In genomic region chr13:24564706-24565105, GRCm38 (mm10) we compare ENCODE assay signal across 8 mouse cellular contexts. TPM values are rescaled to one million over a fixed set of nuclear protein-coding genes. Genes with fewer than 3 reads are reported as not detected.
DNase-seq lines count a peak whose midpoint lies in the region; ATAC-seq and TF ChIP-seq lines count a peak whose summit lies in the region.
"Had no signal": no experiment of that assay in that cellular context is flagged by ENCODE, and none has a peak within 500 bp of the region (broad histone marks: within the 10 kb centered on the region; RNA-seq: fewer than 3 reads in every experiment).

No protein-coding gene starts in this region.

- H3K4me1 ChIP-seq in intestine, embryonic 14.5 days (replicated peaks; ENCODE audit: control insufficient read depth, insufficient read depth, low read length): peaks cover 19% of the 10 kb centered on the region
- peaks cover 9% of the 10 kb centered on the region; the same call in 1 of the 2 replicates for H3K4me1 ChIP-seq in intestine, postnatal 0 days (replicated peaks; ENCODE audit: control insufficient read depth, insufficient read depth, low read length)
- H3K4me1 ChIP-seq in midbrain, embryonic 10.5 days: peaks cover 30% of the 10 kb centered on the region

- no peaks in the 10 kb centered on the region for H3K79me3 ChIP-seq in C2C12 (ENCODE audit: low read depth)

- POLR2A ChIA-PET in Patski (lab: Charles Lee): interaction anchor here (0.7 kb wide), 1 partner anchor 224 kb away, joined by 4 read pairs; no protein-coding TSS in a partner anchor

- no peak overlapping the region for H3K9ac ChIP-seq in intestine, embryonic 14.5 days (ENCODE audit: low read length)
- H3K9ac ChIP-seq in intestine, postnatal 0 days (ENCODE audit: low read depth, low read length): no peak overlapping the region

- DNase-seq in intestine, embryonic 14.5 days (ENCODE audit: low spot score): no peak
- no peak for DNase-seq in Patski (ENCODE audit: low read depth, low spot score)
- DNase-seq in midbrain, embryonic 10.5 days (ENCODE audit: low spot score): no peak
- no peak for DNase-seq in testis, postnatal 14 days (ENCODE audit: low spot score)
- DNase-seq: gastrocnemius, postnatal 36 days had no signal

- H3K27me3 ChIP-seq in intestine, embryonic 14.5 days (replicated peaks; ENCODE audit: control insufficient read depth, insufficient read depth, low read length): no peaks in the 10 kb centered on the region
- no peaks in the 10 kb centered on the region for H3K27me3 ChIP-seq in intestine, postnatal 0 days (replicated peaks; ENCODE audit: control insufficient read depth, insufficient read depth, low read length)
- H3K27me3 ChIP-seq in C2C12 (ENCODE audit: control insufficient read depth, insufficient read depth, insufficient read length): no peaks in the 10 kb centered on the region
- no peaks in the 10 kb centered on the region for H3K27me3 ChIP-seq in Patski
- no peaks in the 10 kb centered on the region for H3K27me3 ChIP-seq in midbrain, embryonic 10.5 days (ENCODE audit: low read depth, poor library complexity, severe bottlenecking)

- peak overlapping the region; percentile 43 for H3ac ChIP-seq in C2C12 (ENCODE audit: control insufficient read depth, insufficient read length, low read depth)

- no peak for ATAC-seq in intestine, embryonic 14.5 days (replicated peaks; ENCODE audit: low FRiP score, low TSS enrichment, low read depth)
- ATAC-seq in intestine, postnatal 0 days: no peak
- peak; percentile 23 for ATAC-seq in Patski
- ATAC-seq in megakaryocyte-erythroid progenitor cell, adult 5-6 weeks (replicated peaks; ENCODE audit: low FRiP score, low TSS enrichment, poor library complexity, severe bottlenecking): no peak

- no peak for TF ChIP-seq CTCF in intestine, postnatal 0 days (IDR thresholded peaks at IDR 0.05; ENCODE audit: low read depth)
- TF ChIP-seq CTCF in C2C12 (IDR thresholded peaks at IDR 0.05; ENCODE audit: control insufficient read depth, insufficient read depth, insufficient read length) (no peak), Patski (IDR thresholded peaks at IDR 0.05) (no peak)

- peak overlapping the region; percentile 88 for H3K27ac ChIP-seq in intestine, embryonic 14.5 days (ENCODE audit: low read depth)
- H3K27ac ChIP-seq in intestine, postnatal 0 days (ENCODE audit: low read depth, low read length): no peak overlapping the region
- H3K27ac ChIP-seq in midbrain, embryonic 10.5 days (replicated peaks): peak overlapping the region; percentile 83

- WGBS in intestine, embryonic 14.5 days: 65% methylated on average over 8 of the region's 8 CpGs
- 79% methylated on average over 8 of the region's 8 CpGs for WGBS in intestine, postnatal 0 days
- 75% methylated on average over 8 of the region's 8 CpGs for WGBS in midbrain, embryonic 10.5 days

- no peaks in the 10 kb centered on the region for H3K36me3 ChIP-seq in intestine, embryonic 14.5 days (ENCODE audit: control insufficient read depth, insufficient read depth, low read length)
- H3K36me3 ChIP-seq in intestine, postnatal 0 days (ENCODE audit: control insufficient read depth, insufficient read depth): no peaks in the 10 kb centered on the region
- H3K36me3 ChIP-seq in C2C12 (ENCODE audit: control insufficient read depth, insufficient read depth): no peaks in the 10 kb centered on the region
- no peaks in the 10 kb centered on the region for H3K36me3 ChIP-seq in midbrain, embryonic 10.5 days

- no peak overlapping the region for H3K4me2 ChIP-seq in intestine, embryonic 14.5 days (ENCODE audit: low read length)
- H3K4me2 ChIP-seq in intestine, postnatal 0 days (replicated peaks; ENCODE audit: low read depth): no peak overlapping the region

- H3K79me2 ChIP-seq in C2C12 (ENCODE audit: control insufficient read depth, insufficient read depth): no peaks in the 10 kb centered on the region

- H3K9me3 ChIP-seq in intestine, embryonic 14.5 days (ENCODE audit: control insufficient read depth, low read length): no peaks in the 10 kb centered on the region
- H3K9me3 ChIP-seq in intestine, postnatal 0 days (ENCODE audit: control insufficient read depth): no peaks in the 10 kb centered on the region
- H3K9me3 ChIP-seq in midbrain, embryonic 10.5 days (replicated peaks): no peaks in the 10 kb centered on the region

- H3K4me3 ChIP-seq in intestine, embryonic 14.5 days (ENCODE audit: low read depth, low read length): no peak overlapping the region
- H3K4me3 ChIP-seq in intestine, postnatal 0 days (ENCODE audit: low read depth, low read length): no peak overlapping the region
- no peak overlapping the region for H3K4me3 ChIP-seq in C2C12 (ENCODE audit: insufficient read depth, poor library complexity, severe bottlenecking)
- no peak overlapping the region for H3K4me3 ChIP-seq in midbrain, embryonic 10.5 days

- in situ Hi-C loops in Patski (cut with MboI; ENCODE audit: low pct_unique_long_range_greater_than_20kb): no loop called here

- CTCF ChIA-PET in Patski (lab: Charles Lee): interaction anchor here (1.4 to 1.8 kb wide), 2 partner anchors 12 to 15 kb away, joined by 4 read pairs; no protein-coding TSS in a partner anchor

TF ChIP-seq in C2C12, 6 proteins besides CTCF, POLR2A, EP300 and RAD21:
- TF ChIP-seq MYOG (IDR thresholded peaks at IDR 0.05; ENCODE audit: control insufficient read depth, extremely low read depth, insufficient read length) (no peak), CEBPB (IDR thresholded peaks at IDR 0.05; ENCODE audit: low read depth) (no peak)

RNA-seq across cellular contexts. Expression of gene Ripor2, which starts 17.3 kb away (rescaled TPM):
- polyA plus RNA-seq in intestine, embryonic 14.5 days (2014; fragmentation: Nextera tagmentation; extraction: Ambion mirVana): 1.7 and 2.3 TPM in 2 replicates
- 0.70 and 0.80 TPM in 2 replicates for polyA plus RNA-seq in intestine, postnatal 0 days (2015; fragmentation: Nextera tagmentation; extraction: Ambion mirVana)
- polyA plus RNA-seq in C2C12 (2012; fragmentation: generic; extraction: Trizol): 0.23 TPM
- 3.5 TPM for polyA plus RNA-seq in Patski (2021)
- 3.5 and 6.6 TPM in 2 replicates for polyA plus RNA-seq in midbrain, embryonic 10.5 days (2016; fragmentation: Nextera tagmentation; extraction: Ambion mirVana)
- total RNA-seq in megakaryocyte-erythroid progenitor cell, adult 5-6 weeks (2014; fragmentation: Nextera tagmentation): 34.1 and 50.0 TPM in 2 replicates
- 24.7 and 32.6 TPM in 2 replicates for total RNA-seq in megakaryocyte-erythroid progenitor cell, adult 5-6 weeks (2017)
